Mouse (Mus musculus) ovary, postnatal 36 days (tissue): ENCODE results near the gene Lgalsl.

Experiments used
- DNase-seq: peaks from one replicate; pipeline ENCODE4 v3.0.0; 2022; ENCODE audit warnings: low spot score, mixed read lengths

Gene Lgalsl

GRCm38 (mm10) chr11:20830686-20831505 lies at the start of gene Lgalsl:
Lgalsl (minus strand) TSS chr11:20831056.
- DNase-seq = peak; percentile 78

GRCm38 (mm10) chr11:20878644-20879043 lies 47.8 kb upstream of the Lgalsl start:
- no peak for DNase-seq

- DNase-seq = no peak
These were observed 46.8 kb upstream of the Lgalsl start for GRCm38 (mm10) chr11:20877578-20878096.

GRCm38 (mm10) chr11:20873386-20873785 lies 42.5 kb upstream of the Lgalsl start:
- no peak for DNase-seq

- peak; percentile 17 for DNase-seq
These were observed 42.1 kb upstream of the Lgalsl start for GRCm38 (mm10) chr11:20872911-20873310.

GRCm38 (mm10) chr11:20872444-20872843 lies 41.6 kb upstream of the Lgalsl start:
- DNase-seq = no peak

GRCm38 (mm10) chr11:20869927-20870326 lies 39.1 kb upstream of the Lgalsl start:
- no peak for DNase-seq

- DNase-seq = no peak
These were observed 34.6 kb upstream of the Lgalsl start for GRCm38 (mm10) chr11:20865450-20865849.

- no peak for DNase-seq
These were observed 33.8 kb upstream of the Lgalsl start for GRCm38 (mm10) chr11:20864647-20865046.

GRCm38 (mm10) chr11:20862101-20862500 lies 31.2 kb upstream of the Lgalsl start:
- DNase-seq = no peak

- DNase-seq = no peak
These were observed 29.5 kb upstream of the Lgalsl start for GRCm38 (mm10) chr11:20860351-20860750.

- DNase-seq = no peak
These were observed 29.0 kb upstream of the Lgalsl start for GRCm38 (mm10) chr11:20859858-20860257.

GRCm38 (mm10) chr11:20858921-20859668 lies 28.2 kb upstream of the Lgalsl start:
- DNase-seq = peak; percentile 68

GRCm38 (mm10) chr11:20857921-20858320 lies 27.1 kb upstream of the Lgalsl start:
- no peak for DNase-seq

GRCm38 (mm10) chr11:20854032-20854741 lies 23.3 kb upstream of the Lgalsl start:
- DNase-seq = no peak

GRCm38 (mm10) chr11:20850196-20850595 lies 19.3 kb upstream of the Lgalsl start:
- DNase-seq = no peak

- DNase-seq = no peak
These were observed 18.5 kb upstream of the Lgalsl start for GRCm38 (mm10) chr11:20849403-20849802.

GRCm38 (mm10) chr11:20837366-20837765 lies 6.5 kb upstream of the Lgalsl start:
- DNase-seq = no peak

GRCm38 (mm10) chr11:20831600-20832137 lies 813 bp upstream of the Lgalsl start:
- peak; percentile 12 for DNase-seq

GRCm38 (mm10) chr11:20829993-20830685 lies 717 bp downstream of the Lgalsl start:
- no peak for DNase-seq

- DNase-seq = no peak
These were observed 1.7 kb downstream of the Lgalsl start for GRCm38 (mm10) chr11:20829056-20829686.
